1 mouse cellular context compared by ENCODE assay signal in the genomic region with DNA sequence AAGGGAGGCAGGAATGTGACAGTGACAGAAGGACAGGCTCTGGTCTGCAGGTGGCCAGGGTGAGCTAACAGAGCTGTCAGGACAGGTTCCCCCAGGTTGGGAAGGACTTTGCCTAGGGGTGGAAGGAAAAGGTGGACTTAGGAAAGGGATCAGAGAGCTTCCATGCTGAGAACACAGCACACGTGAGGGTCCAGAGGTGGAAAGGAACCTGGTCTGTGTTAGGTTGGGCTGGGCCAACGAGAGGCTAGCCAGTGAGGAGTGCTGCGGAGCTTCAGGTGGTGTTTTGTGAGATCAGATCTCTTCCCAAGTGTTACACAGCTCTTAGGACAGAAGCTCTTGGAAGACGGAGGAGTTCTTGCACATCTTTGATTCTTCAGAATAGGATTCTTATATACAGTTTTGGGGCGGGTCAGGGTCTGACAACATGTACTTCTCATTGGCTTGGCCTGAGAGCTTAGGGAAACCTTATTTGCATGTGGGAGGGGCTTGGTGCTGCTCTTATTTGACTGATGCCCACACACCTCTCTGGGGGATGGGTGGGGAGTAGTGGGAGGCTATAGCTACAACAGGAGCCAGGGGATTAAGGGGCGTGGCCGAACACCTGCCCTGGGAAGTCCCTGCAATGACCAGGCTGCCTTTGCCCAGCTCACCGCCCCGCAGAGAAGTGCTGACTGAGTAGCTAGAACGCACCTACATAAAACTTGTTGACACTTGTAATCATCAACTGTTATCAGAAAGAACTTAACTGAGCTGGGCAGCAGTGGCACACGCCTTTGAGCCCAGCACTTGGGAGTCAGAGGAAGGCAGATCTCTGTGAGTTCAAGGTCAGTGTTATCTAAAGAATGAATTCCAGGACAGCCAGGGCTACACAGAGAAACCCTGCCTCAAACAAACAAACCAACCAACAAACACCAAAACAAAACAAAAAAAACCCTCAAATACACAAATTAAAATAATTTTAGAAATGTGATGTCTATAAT.
TF ChIP-seq lines count a peak whose summit lies in the region.

No protein-coding gene starts in this region.

TF ChIP-seq in CH12.LX, 34 proteins besides CTCF, POLR2A, EP300 and RAD21 (continued from another document):
- TF ChIP-seq PAX5 (IDR thresholded peaks at IDR 0.05; ENCODE audit: low read length) (no peak), HCFC1 (IDR thresholded peaks at IDR 0.05; ENCODE audit: low read depth, low read length) (no peak), MYC (IDR thresholded peaks at IDR 0.05; ENCODE audit: low read depth, low read length) (no peak), UBTF (IDR thresholded peaks at IDR 0.05; ENCODE audit: low read depth, low read length) (no peak), CHD1 (IDR thresholded peaks at IDR 0.05; ENCODE audit: low read depth, low read length) (no peak), ZMIZ1 (IDR thresholded peaks at IDR 0.05; ENCODE audit: low read depth, low read length) (no peak), MAFK (IDR thresholded peaks at IDR 0.05; ENCODE audit: insufficient replicate concordance, low read length) (no peak), SMC3 (IDR thresholded peaks at IDR 0.05; ENCODE audit: low read depth, low read length) (no peak), POLR2AphosphoS2 (IDR thresholded peaks at IDR 0.05; ENCODE audit: low read depth, low read length) (no peak), ZKSCAN1 (IDR thresholded peaks at IDR 0.05; ENCODE audit: borderline replicate concordance, low read depth, low read length) (no peak), GABPA (IDR thresholded peaks at IDR 0.05; ENCODE audit: insufficient replicate concordance, low read depth, low read length) (no peak), USF1 (IDR thresholded peaks at IDR 0.05; ENCODE audit: low read depth, low read length) (no peak), NELFE (IDR thresholded peaks at IDR 0.05; ENCODE audit: low read depth, low read length) (no peak), MEF2A (IDR thresholded peaks at IDR 0.05; ENCODE audit: borderline replicate concordance, low read depth, low read length) (no peak), E2F4 (IDR thresholded peaks at IDR 0.05; ENCODE audit: insufficient replicate concordance, low read depth, low read length) (no peak)
